In genomic region chr11:42319101-42319500, GRCm38 (mm10) we compare ENCODE assay signal across 20 mouse cellular contexts. TPM values are rescaled to one million over a fixed set of nuclear protein-coding genes. Genes with fewer than 3 reads are reported as not detected.
DNase-seq lines count a peak whose midpoint lies in the region; ATAC-seq and TF ChIP-seq lines count a peak whose summit lies in the region.
"Had no signal": no experiment of that assay in that cellular context is flagged by ENCODE, and none has a peak within 500 bp of the region (broad histone marks: within the 10 kb centered on the region; RNA-seq: fewer than 3 reads in every experiment).

No protein-coding gene starts in this region.

- no peak overlapping the region for H3K27ac ChIP-seq in intestine, embryonic 15.5 days
- H3K27ac ChIP-seq in lung, postnatal 0 days (ENCODE audit: low read length), result no peak overlapping the region
- H3K27ac ChIP-seq: embryonic facial prominence, embryonic 13.5 days; forebrain, embryonic 13.5 days; heart, adult 2 months; heart, embryonic 15.5 days; hindbrain, embryonic 10.5 days; hindbrain, embryonic 14.5 days had no signal

- no peaks in the 10 kb centered on the region for H3K9me3 ChIP-seq in intestine, embryonic 15.5 days
- no peaks in the 10 kb centered on the region for H3K9me3 ChIP-seq in lung, postnatal 0 days (ENCODE audit: low read length)
- H3K9me3 ChIP-seq: embryonic facial prominence, embryonic 13.5 days; forebrain, embryonic 13.5 days; heart, embryonic 15.5 days; hindbrain, embryonic 10.5 days had no signal

- 89% methylated on average over 6 of the region's 6 CpGs for WGBS in intestine, embryonic 15.5 days
- WGBS in lung, postnatal 0 days, result 81% methylated on average over 6 of the region's 6 CpGs

- no peak overlapping the region for H3K9ac ChIP-seq in intestine, embryonic 15.5 days
- H3K9ac ChIP-seq in lung, postnatal 0 days (replicated peaks; ENCODE audit: low read depth), result no peak overlapping the region
- H3K9ac ChIP-seq: embryonic facial prominence, embryonic 13.5 days; forebrain, embryonic 13.5 days; forebrain, postnatal 0 days; heart, embryonic 15.5 days; hindbrain, embryonic 14.5 days had no signal

- ATAC-seq in intestine, embryonic 15.5 days, result no peak
- ATAC-seq in lung, postnatal 0 days, result no peak
- ATAC-seq: forebrain, embryonic 13.5 days; forebrain, postnatal 0 days; intestine, embryonic 16.5 days had no signal

- H3K4me1 ChIP-seq in intestine, embryonic 15.5 days (replicated peaks), result no peaks in the 10 kb centered on the region
- no peaks in the 10 kb centered on the region for H3K4me1 ChIP-seq in lung, postnatal 0 days (ENCODE audit: insufficient read depth, low read depth, low read length)
- H3K4me1 ChIP-seq: embryonic facial prominence, embryonic 13.5 days; heart, embryonic 15.5 days had no signal

- H3K4me2 ChIP-seq in intestine, embryonic 15.5 days (replicated peaks), result no peak overlapping the region
- no peak overlapping the region for H3K4me2 ChIP-seq in lung, postnatal 0 days (replicated peaks; ENCODE audit: low read depth, low read length)
- H3K4me2 ChIP-seq: embryonic facial prominence, embryonic 13.5 days; forebrain, embryonic 13.5 days; heart, embryonic 11.5 days; heart, embryonic 15.5 days; hindbrain, embryonic 14.5 days had no signal

- no peak for TF ChIP-seq EP300 in lung, postnatal 0 days (IDR thresholded peaks at IDR 0.05)

- H3K36me3 ChIP-seq in intestine, embryonic 15.5 days, result no peaks in the 10 kb centered on the region
- no peaks in the 10 kb centered on the region for H3K36me3 ChIP-seq in lung, postnatal 0 days (ENCODE audit: insufficient read depth, low read length)
- H3K36me3 ChIP-seq: embryonic facial prominence, embryonic 13.5 days; heart, embryonic 15.5 days; hindbrain, embryonic 10.5 days had no signal

- peak; percentile 95 for DNase-seq in brain, adult 2 months (ENCODE audit: low read depth, low spot score)
- DNase-seq in cerebellum, adult 18-20 months, result peak; percentile 75 to 81
- peak; percentile 87 for DNase-seq in cerebellum, adult 9-11 months
- peak; percentile 54 to 76 for DNase-seq in cerebellum, postnatal 36 days
- DNase-seq in layer of hippocampus, adult 11-12 months (ENCODE audit: low spot score), result no peak
- DNase-seq in lung, postnatal 0 days (ENCODE audit: low spot score), result no peak
- DNase-seq: adrenal gland, postnatal 10 days; forebrain, postnatal 0 days; gastrocnemius, postnatal 14 days; heart, adult 2 months had no signal

- no peaks in the 10 kb centered on the region for H3K27me3 ChIP-seq in intestine, embryonic 15.5 days (replicated peaks)
- no peaks in the 10 kb centered on the region for H3K27me3 ChIP-seq in lung, postnatal 0 days (replicated peaks; ENCODE audit: insufficient read depth, low read length)
- H3K27me3 ChIP-seq: embryonic facial prominence, embryonic 13.5 days; forebrain, embryonic 13.5 days; heart, embryonic 15.5 days had no signal

- H3K4me3 ChIP-seq in intestine, embryonic 15.5 days (replicated peaks), result no peak overlapping the region
- no peak overlapping the region for H3K4me3 ChIP-seq in lung, postnatal 0 days (ENCODE audit: low read depth, low read length)
- H3K4me3 ChIP-seq: embryonic facial prominence, embryonic 13.5 days; forebrain, embryonic 13.5 days; heart, adult 2 months; heart, embryonic 15.5 days; hindbrain, embryonic 10.5 days had no signal

- no peak for TF ChIP-seq CTCF in lung, postnatal 0 days (IDR thresholded peaks at IDR 0.05)

RNA-seq across cellular contexts. Expression of gene Gabra6, which starts 1.8 kb away (rescaled TPM):
- not detected in 2 replicates for polyA plus RNA-seq in intestine, embryonic 15.5 days (2015; fragmentation: Nextera tagmentation; extraction: Ambion mirVana)
- not detected in 2 replicates for polyA plus RNA-seq in lung, postnatal 0 days (2015; fragmentation: Nextera tagmentation; extraction: Ambion mirVana)
- polyA plus RNA-seq: C2C12; forebrain, embryonic 13.5 days; gonadal fat pad, adult 2 months; heart, adult 2 months; heart, embryonic 11.5 days; heart, embryonic 15.5 days; hindbrain, embryonic 10.5 days; hindbrain, embryonic 14.5 days; intestine, embryonic 16.5 days had no signal

Comparison
In these comparisons a context has a peak if more than half of its experiments do, and no peak if none do; other contexts are left out.
1. DNase-seq: peak in brain, adult 2 months (single experiment), cerebellum, adult 18-20 months (2 of 2), cerebellum, adult 9-11 months (single experiment) and cerebellum, postnatal 36 days (2 of 2); none in layer of hippocampus, adult 11-12 months (single experiment) and lung, postnatal 0 days (single experiment).